Mouse (Mus musculus) CH12.LX (cell line): ENCODE measurements around the gene Bmp8a.

Experiments
- CTCF ChIP-seq, 2 experiments: IDR thresholded peaks in 1 of 2; conservative IDR thresholded peaks in 1 of 2; 2 replicates each; pipeline ENCODE4 v1.5.1; 2011 to 2012; ENCODE audit warnings: low read depth in 2 of 2, low read length in 2 of 2, improper control_type of control experiment in 1 of 2, inconsistent platforms in 1 of 2, mild to moderate bottlenecking in 1 of 2, moderate library complexity in 1 of 2
- POLR2A ChIP-seq: IDR thresholded peaks from 2 replicates; pipeline ENCODE4 v1.6.1; 2011; ENCODE audit warnings: low read depth, mild to moderate bottlenecking, improper control_type of control experiment, low read length
- ZC3H11A ChIP-seq: IDR thresholded peaks from 2 replicates; pipeline ENCODE4 v1.6.1; 2012; ENCODE audit warnings: low read depth, mild to moderate bottlenecking, inconsistent platforms, low read length, improper control_type of control experiment

DNA sequence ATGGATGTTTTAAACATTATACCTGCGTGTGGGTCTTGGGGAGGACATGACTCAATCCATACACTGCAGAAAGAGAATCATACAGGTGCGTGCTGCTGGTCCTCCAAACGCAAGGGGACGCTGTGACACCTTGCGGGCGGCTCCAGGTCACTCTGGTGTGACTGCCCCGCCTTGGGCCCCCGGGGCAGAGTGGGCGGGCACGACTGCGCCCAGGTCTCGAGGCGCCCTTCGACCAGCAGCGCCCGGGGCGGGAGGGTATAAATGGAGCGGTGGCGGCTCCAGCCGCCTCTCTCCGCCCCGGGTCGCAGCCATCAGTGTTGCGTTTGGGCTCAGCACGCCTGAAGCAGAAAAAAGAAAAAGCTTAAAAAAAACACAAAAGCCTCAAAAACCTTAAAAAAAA lies 60.6 kb downstream of the Bmp8a start:
- TF ChIP-seq CTCF (conservative IDR thresholded peaks at IDR 0.05 in 1 of 2, IDR thresholded peaks at IDR 0.05 in 1 of 2; ENCODE audit: low read depth in 2 of 2, low read length in 2 of 2) (peak; percentile 67 to 80), POLR2A (peak; percentile 85), ZC3H11A (no peak)
